Comparison of ENCODE assay signal across 8 mouse cellular contexts in the genomic region with DNA sequence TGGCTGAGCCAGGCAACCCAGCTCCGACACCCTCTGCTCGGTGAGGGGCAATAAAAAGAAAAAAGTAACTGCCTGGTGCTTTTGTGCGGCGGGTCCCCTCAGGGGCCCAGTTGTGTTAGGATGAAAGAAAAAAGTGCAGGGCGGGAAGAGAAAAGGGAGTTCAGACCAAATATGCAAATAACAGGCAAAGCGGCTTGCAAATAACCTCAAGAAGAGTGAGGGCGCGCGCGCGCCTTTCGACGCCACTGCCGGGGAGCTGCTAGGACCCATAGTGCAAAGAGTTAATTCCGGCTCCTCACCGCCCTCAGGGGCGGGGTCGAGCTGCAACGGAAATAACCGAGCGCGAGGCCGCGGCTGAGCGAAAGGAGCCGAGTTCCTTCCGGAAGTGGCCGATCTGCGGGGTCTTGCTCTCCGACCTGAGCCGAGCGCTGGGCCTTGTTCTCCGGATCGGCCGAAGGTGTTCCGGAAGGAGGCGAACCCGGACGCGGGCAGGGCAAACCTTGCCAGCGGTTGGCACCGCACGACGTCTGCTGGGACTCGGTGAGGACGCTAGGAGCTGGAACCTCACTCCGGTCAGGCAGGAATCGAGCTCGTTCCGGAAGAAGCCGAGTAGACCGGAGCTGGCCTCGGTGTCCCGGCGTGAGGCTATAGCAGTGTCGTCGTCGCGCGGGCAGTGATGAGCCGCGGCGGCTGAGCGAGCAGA. TPM values are rescaled to one million over a fixed set of nuclear protein-coding genes. Genes with fewer than 3 reads are reported as not detected.
DNase-seq lines count a peak whose midpoint lies in the region; ATAC-seq and TF ChIP-seq lines count a peak whose summit lies in the region.

A gene (plus strand): TSS at position 361 of the 703 bp plus-strand sequence.

- no peaks in the 10 kb centered on the region for H3K9me3 ChIP-seq in embryonic facial prominence, embryonic 14.5 days (ENCODE audit: control insufficient read depth, low read length)
- no peaks in the 10 kb centered on the region for H3K9me3 ChIP-seq in limb, embryonic 13.5 days
- no peaks in the 10 kb centered on the region for H3K9me3 ChIP-seq in midbrain, embryonic 16.5 days (replicated peaks; ENCODE audit: control insufficient read depth, low read length, poor library complexity, severe bottlenecking)

- no peaks in the 10 kb centered on the region for H3K27me3 ChIP-seq in embryonic facial prominence, embryonic 14.5 days (replicated peaks; ENCODE audit: control insufficient read depth, insufficient read depth, low read length)
- no peaks in the 10 kb centered on the region for H3K27me3 ChIP-seq in heart, adult 2 months (ENCODE audit: control insufficient read depth, insufficient read depth, low read length)
- no peaks in the 10 kb centered on the region for H3K27me3 ChIP-seq in limb, embryonic 13.5 days
- no peaks in the 10 kb centered on the region for H3K27me3 ChIP-seq in midbrain, embryonic 16.5 days (ENCODE audit: control insufficient read depth, insufficient read depth, low read depth, low read length)

- peak within 1 kb of the TSS; percentile 99 for H3K9ac ChIP-seq in embryonic facial prominence, embryonic 14.5 days (ENCODE audit: low read depth, low read length)
- peak within 1 kb of the TSS; percentile 90 for H3K9ac ChIP-seq in heart, adult 2 months (ENCODE audit: low read depth, low read length)
- peak within 1 kb of the TSS; percentile 100 for H3K9ac ChIP-seq in limb, embryonic 13.5 days
- peak within 1 kb of the TSS; percentile 98 for H3K9ac ChIP-seq in midbrain, embryonic 16.5 days (ENCODE audit: low read depth, low read length)

- no peak for TF ChIP-seq CTCF in heart, adult 2 months (IDR thresholded peaks at IDR 0.05)

- peak; percentile 95 for ATAC-seq in embryonic facial prominence, embryonic 14.5 days (ENCODE audit: low read depth)
- ATAC-seq in limb, embryonic 13.5 days (ENCODE audit: low FRiP score, low read depth): peak; percentile 91
- peak; percentile 97 for ATAC-seq in midbrain, embryonic 16.5 days

- 0 out of 2 replicates have a peak, but pooled peaks cover 2% of the 10 kb centered on the region for H3K79me2 ChIP-seq in heart, adult 2 months (replicated peaks; ENCODE audit: control insufficient read depth, insufficient read depth, low read length)

- intact Hi-C loops in heart, adult 2 months (cut with DNase I): loop anchor here (1.0 kb wide), 2 partner anchors 12 kb away; a partner anchor contains a TSS

- no peak for TF ChIP-seq EP300 in heart, adult 2 months (IDR thresholded peaks at IDR 0.05; ENCODE audit: insufficient read depth, low read depth, low read length)

- H3K4me2 ChIP-seq in embryonic facial prominence, embryonic 14.5 days (ENCODE audit: low read depth, low read length): peak within 1 kb of the TSS; percentile 61
- peak within 1 kb of the TSS; percentile 73 for H3K4me2 ChIP-seq in limb, embryonic 13.5 days (replicated peaks)
- H3K4me2 ChIP-seq in midbrain, embryonic 16.5 days (ENCODE audit: low read length): peak within 1 kb of the TSS; percentile 57

- peak within 1 kb of the TSS; percentile 97 for H3K4me3 ChIP-seq in embryonic facial prominence, embryonic 14.5 days (ENCODE audit: low read depth, low read length)
- H3K4me3 ChIP-seq in heart, adult 2 months: peak within 1 kb of the TSS; percentile 97
- H3K4me3 ChIP-seq in limb, embryonic 13.5 days: peak within 1 kb of the TSS; percentile 97
- peak within 1 kb of the TSS; percentile 92 for H3K4me3 ChIP-seq in midbrain, embryonic 16.5 days (ENCODE audit: low read depth, low read length)

- H3K36me3 ChIP-seq in embryonic facial prominence, embryonic 14.5 days (ENCODE audit: control insufficient read depth, insufficient read depth, low read length): peaks cover 65% of the 10 kb centered on the region
- peaks cover 11% of the 10 kb centered on the region for H3K36me3 ChIP-seq in heart, adult 2 months (ENCODE audit: control insufficient read depth, insufficient read depth, low read length)
- H3K36me3 ChIP-seq in limb, embryonic 13.5 days: peaks cover 62% of the 10 kb centered on the region
- peaks cover 13% of the 10 kb centered on the region for H3K36me3 ChIP-seq in midbrain, embryonic 16.5 days (ENCODE audit: control insufficient read depth, insufficient read depth, low read length)

- peak; percentile 96 for DNase-seq in 3T3-L1 (ENCODE audit: low read depth, low spot score)
- DNase-seq in adrenal gland, postnatal 4 days (ENCODE audit: low spot score in 2 of 2): peak; percentile 96 to 97
- peak; percentile 98 for DNase-seq in embryonic facial prominence, embryonic 14.5 days (ENCODE audit: low spot score)
- peak; percentile 96 for DNase-seq in heart, adult 2 months
- DNase-seq in kidney, adult 8-10 months: peak; percentile 95 to 96
- peak; percentile 95 to 98 for DNase-seq in spleen, postnatal 10 days (ENCODE audit: low spot score in 2 of 2)

- WGBS in embryonic facial prominence, embryonic 14.5 days: under 1% methylated on average over 39 of the region's 64 CpGs
- under 1% methylated on average over 64 of the region's 64 CpGs for WGBS in heart, adult 2 months
- under 1% methylated on average over 64 of the region's 64 CpGs for WGBS in limb, embryonic 13.5 days
- WGBS in midbrain, embryonic 16.5 days: under 1% methylated on average over 63 of the region's 64 CpGs

- TF ChIP-seq POLR2A in heart, adult 2 months (IDR thresholded peaks at IDR 0.05; ENCODE audit: insufficient read depth, low read depth, low read length): peak; percentile 82

- peaks cover 27% of the 10 kb centered on the region; the same call in 1 of the 2 replicates for H3K4me1 ChIP-seq in embryonic facial prominence, embryonic 14.5 days (ENCODE audit: control insufficient read depth, insufficient read depth, low read length)
- H3K4me1 ChIP-seq in heart, adult 2 months (ENCODE audit: control insufficient read depth, insufficient read depth, low read length): peaks cover 6% of the 10 kb centered on the region
- peaks cover 40% of the 10 kb centered on the region for H3K4me1 ChIP-seq in limb, embryonic 13.5 days
- H3K4me1 ChIP-seq in midbrain, embryonic 16.5 days (ENCODE audit: control insufficient read depth, insufficient read depth, low read length): peaks cover 28% of the 10 kb centered on the region

- peak within 1 kb of the TSS; percentile 98 for H3K27ac ChIP-seq in embryonic facial prominence, embryonic 14.5 days (replicated peaks; ENCODE audit: low read depth, low read length)
- H3K27ac ChIP-seq in heart, adult 2 months: peak within 1 kb of the TSS; percentile 92
- H3K27ac ChIP-seq in limb, embryonic 13.5 days: peak within 1 kb of the TSS; percentile 99
- peak within 1 kb of the TSS; percentile 96 for H3K27ac ChIP-seq in midbrain, embryonic 16.5 days (ENCODE audit: low read length)

RNA-seq across cellular contexts. Expression of the gene that starts here (rescaled TPM):
- total RNA-seq in adrenal gland, postnatal 4 days (2021): 100 to 1,000 TPM; 141 to 144 TPM
- polyA plus RNA-seq in embryonic facial prominence, embryonic 14.5 days (2014; fragmentation: Nextera tagmentation; extraction: Ambion mirVana): 39.7 and 43.6 TPM in 2 replicates
- 10 to 100 TPM; 29.0 to 32.1 TPM for total RNA-seq in heart, adult 2 months (2021)
- 13.1 and 15.6 TPM in 2 replicates for polyA plus RNA-seq in heart, adult 2 months (2012; rRNA removed)
- polyA plus RNA-seq in limb, embryonic 13.5 days (2015; fragmentation: Nextera tagmentation; extraction: Ambion mirVana): 192 and 193 TPM in 2 replicates
- polyA plus RNA-seq in midbrain, embryonic 16.5 days (2015; fragmentation: Nextera tagmentation; extraction: Ambion mirVana): 108 and 121 TPM in 2 replicates

Comparison
In these comparisons a context has a peak if more than half of its experiments do, and no peak if none do; other contexts are left out.
1. Peak in every context shown above with its lines: DNase-seq, ATAC-seq, H3K4me3 ChIP-seq and H3K27ac ChIP-seq.
2. RNA of the gene that starts here (total RNA-seq): 141 to 144 TPM in adrenal gland, postnatal 4 days; 29.0 to 32.1 TPM in heart, adult 2 months; every median in the first group is over 4 times any median in the second.